Mouse (Mus musculus): Measurements from ENCODE around the gene Ubb.
"Not testable (repeated sequence)": the region's sequence is repeated elsewhere in the genome, so short reads cannot be mapped to it uniquely, and the experiment has no call there.

Ubb gene

GRCm38 (mm10) chr11:62550727-62551225 is at the start of gene Ubb:
Gene Ubb (plus strand): TSS chr11:62551171.
- peak; percentile 100 for DNase-seq (ENCODE audit: low read depth, low spot score)

GRCm38 (mm10) chr11:62507683-62508082 is 43.3 kb upstream of the Ubb start:
- no peak for DNase-seq (ENCODE audit: low read depth, low spot score)

DNA sequence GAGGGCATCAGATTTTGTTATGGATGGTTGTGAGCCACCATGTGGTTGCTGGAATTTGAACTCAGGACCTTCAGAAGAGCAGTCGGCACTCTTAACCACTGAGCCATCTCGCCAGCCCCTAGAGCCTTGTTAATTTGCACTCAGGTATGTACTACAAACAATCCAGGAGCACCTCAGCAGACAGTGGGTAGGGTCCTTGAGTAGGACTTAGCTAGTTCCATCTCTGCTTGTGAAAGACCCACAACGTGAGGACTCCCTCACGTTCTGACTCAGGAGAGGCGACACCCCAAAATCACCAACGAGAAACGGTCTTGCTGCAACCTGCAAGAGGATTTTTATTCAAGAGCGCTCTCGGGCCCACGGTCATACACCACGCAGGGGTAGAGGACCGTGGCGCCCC is 42.6 kb upstream of the Ubb start:
- not testable (repeated sequence) for DNase-seq (ENCODE audit: low read depth, low spot score)

- DNase-seq (ENCODE audit: low read depth, low spot score): not testable (repeated sequence)
Measured at GRCm38 (mm10) chr11:62508816-62509215, 42.2 kb upstream of the Ubb start.

DNA sequence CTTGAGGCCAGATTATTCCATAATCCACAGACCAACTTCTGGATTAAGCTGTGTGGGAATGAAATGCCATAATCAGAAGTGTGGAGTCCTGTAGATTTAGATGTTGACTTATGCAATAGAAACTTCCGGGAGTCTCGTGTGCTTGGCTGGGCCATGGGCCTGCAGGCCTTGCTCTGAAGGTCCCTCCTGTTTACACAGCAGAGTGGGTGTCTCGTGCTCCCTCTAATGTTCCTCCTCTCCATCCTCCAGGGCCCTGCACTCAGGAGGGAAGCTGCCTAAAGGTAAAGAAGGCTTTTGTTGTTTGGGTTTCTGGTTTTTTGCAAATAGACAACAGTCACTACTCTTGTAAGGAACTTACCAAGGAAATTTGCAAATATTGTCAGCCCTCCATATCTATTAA is 41.4 kb upstream of the Ubb start:
- DNase-seq (ENCODE audit: low read depth, low spot score): no peak

GRCm38 (mm10) chr11:62510956-62511355 is 40.0 kb upstream of the Ubb start:
- no peak for DNase-seq (ENCODE audit: low read depth, low spot score)

DNA sequence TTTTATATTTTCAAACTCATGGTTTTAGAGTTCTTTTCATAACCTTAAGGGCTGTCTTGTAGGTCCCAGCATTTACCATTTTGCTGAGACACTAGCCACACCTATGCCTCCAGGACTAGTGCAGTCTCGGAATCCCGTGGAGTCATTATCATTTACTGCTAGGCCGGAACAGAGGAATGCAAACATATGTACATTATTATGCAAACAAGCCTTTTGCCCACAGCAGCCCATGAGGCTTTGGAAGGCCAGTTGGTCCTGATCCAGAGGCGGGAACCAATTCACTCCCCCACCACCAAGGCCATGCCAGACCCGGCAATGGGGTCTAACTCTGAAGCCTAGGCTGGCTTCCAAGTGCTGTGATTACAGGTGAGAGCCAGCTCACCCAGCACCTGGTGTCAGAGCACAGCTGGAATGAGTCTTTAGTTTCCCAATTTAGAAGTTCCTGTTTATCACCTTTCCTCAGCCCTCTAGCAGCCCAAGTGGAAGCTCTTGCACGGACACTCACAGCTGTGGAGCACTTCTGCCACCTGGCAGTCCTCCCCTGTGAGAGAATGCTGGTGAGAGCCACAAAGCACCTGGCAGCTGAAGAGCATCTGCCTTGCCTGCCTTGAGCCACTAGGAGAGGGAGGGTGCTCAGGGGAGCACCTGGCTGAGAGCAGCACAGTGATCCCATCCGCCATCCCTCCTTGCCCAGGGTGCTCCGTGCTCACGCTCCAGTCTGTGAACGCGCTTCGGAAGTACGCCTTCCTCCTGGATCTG is 39.3 kb upstream of the Ubb start:
- no peak for DNase-seq (ENCODE audit: low read depth, low spot score)

- no peak for DNase-seq (ENCODE audit: low read depth, low spot score)
Measured at GRCm38 (mm10) chr11:62512529-62513080, 38.4 kb upstream of the Ubb start.

GRCm38 (mm10) chr11:62513311-62513710 is 37.7 kb upstream of the Ubb start:
- DNase-seq (ENCODE audit: low read depth, low spot score): no peak

DNA sequence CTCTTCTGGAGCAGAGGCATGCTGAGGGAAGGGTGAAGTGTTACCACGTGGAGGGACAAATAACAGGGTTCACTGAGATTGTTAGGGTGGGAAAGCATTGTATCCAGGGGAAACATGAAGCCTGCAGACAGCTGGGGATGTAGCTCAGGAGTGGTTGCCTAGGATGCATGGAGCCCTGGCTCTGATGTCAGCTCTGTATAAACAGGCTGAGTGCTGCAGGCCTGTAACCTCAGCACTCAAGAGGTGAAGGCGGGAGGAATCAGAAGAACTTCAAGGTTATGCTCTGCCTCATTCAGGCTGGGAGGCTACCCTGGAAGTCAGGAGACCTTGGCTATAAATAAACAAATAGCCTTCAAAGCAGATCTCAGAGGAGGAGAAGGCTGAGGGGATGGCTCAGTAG is 32.0 kb upstream of the Ubb start:
- no peak for DNase-seq (ENCODE audit: low read depth, low spot score)

- DNase-seq (ENCODE audit: low read depth, low spot score): no peak
Measured at GRCm38 (mm10) chr11:62522283-62522682, 28.7 kb upstream of the Ubb start.

DNA sequence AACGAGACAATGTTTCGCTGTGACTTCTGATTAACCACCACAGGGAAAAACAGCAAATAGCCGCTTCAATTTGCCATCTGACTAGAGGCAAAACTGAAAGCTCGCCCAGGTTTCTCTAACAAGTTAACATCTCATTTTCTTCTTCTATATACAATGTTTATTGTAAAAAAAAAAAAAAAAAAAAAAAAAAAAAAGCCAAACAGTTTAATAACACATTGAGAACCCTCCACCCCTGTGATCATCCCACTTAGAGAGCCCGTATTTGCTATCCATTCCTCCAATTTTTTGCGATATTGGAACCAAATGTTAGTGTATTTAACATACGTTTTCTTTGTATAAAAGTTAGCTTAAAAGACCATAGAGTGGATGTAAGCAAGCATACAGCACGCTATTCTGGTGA is 13.9 kb upstream of the Ubb start:
- no peak for DNase-seq (ENCODE audit: low read depth, low spot score)

GRCm38 (mm10) chr11:62537590-62537989 is 13.4 kb upstream of the Ubb start:
- no peak for DNase-seq (ENCODE audit: low read depth, low spot score)

DNA sequence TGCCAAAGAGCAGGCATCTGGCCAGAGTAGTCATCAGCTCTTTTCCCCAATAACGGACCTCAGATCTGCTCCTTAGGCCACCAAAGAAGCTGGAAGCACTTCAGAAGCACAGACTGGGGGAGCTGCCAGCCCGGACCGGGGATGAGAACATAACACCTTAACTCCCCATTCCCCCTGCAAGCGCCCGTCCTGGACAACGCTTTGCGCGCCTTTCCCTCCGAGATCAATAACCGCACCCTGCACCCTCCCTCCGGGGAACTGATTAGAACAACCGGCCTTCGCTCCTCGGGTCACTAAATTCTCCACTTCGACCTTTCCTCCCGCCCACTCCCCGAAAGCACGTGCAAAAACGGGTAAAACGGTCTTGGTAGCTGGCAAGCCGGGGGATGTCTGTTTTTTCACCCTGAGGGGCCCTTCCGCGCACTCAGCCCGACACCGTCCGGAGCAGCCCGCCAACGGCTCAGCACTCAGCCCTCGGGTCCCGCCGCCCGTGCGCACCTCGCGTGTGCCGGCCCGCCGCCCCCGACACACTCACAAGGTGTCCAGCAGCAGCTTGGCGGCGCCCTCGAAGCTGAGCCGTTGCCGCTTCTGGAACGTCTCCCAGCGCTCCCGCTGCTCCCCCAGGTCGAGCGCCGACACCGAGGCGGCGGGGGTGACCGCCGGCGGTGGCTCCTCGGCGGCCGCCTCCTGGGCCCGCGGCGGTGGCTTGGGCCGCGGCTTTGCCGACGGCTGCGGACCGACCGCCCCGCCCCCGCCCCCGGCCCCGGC is 12.5 kb upstream of the Ubb start:
- DNase-seq (ENCODE audit: low read depth, low spot score): no peak

GRCm38 (mm10) chr11:62539089-62539890 is 11.7 kb upstream of the Ubb start, which contains the start of gene Cenpv:
Gene Cenpv (minus strand): TSS chr11:62539261.
- no peak for DNase-seq (ENCODE audit: low read depth, low spot score)

DNA sequence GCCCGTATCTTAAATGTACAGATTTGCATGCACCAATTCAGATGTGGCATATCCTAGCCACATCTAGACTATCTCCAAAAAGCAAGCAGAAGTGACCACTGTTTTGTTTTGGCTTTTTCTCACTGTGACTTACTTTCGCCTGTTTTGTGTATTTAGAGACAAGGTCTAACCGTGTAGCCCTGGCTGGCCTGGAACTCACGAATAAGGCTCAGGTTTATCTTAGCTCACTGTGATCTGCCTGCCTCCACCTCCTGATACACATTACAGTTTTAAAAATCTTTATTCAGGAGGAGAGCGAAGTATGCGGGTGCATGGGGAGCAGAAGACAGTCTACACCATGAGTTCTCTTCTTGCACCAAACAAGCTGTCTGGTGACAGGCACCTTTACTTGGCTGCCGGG is 10.8 kb upstream of the Ubb start:
- no peak for DNase-seq (ENCODE audit: low read depth, low spot score)

- no peak for DNase-seq (ENCODE audit: low read depth, low spot score)
Measured at GRCm38 (mm10) chr11:62540969-62541368, 10.0 kb upstream of the Ubb start.

DNA sequence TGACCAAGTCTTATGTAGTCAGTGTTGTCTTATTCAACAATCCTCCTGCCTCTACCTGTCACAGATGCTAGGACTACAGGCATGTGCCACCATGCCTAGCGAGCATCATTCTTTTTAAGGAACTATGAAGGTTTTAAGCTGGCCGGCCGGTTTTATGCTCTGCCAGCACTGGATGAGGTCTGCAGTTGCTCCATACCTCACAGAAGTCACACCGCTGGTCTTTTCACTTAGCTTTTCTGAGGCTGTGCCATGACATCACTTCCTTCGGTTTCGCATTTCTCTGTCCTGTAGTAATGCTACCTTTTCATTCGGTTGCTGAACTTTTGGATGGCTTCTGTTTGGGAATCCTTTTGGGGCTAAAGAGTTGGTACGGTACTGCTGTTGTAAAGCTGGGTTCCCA is 9.4 kb upstream of the Ubb start:
- no peak for DNase-seq (ENCODE audit: low read depth, low spot score)

GRCm38 (mm10) chr11:62543991-62544390 is 7.0 kb upstream of the Ubb start:
- no peak for DNase-seq (ENCODE audit: low read depth, low spot score)

DNA sequence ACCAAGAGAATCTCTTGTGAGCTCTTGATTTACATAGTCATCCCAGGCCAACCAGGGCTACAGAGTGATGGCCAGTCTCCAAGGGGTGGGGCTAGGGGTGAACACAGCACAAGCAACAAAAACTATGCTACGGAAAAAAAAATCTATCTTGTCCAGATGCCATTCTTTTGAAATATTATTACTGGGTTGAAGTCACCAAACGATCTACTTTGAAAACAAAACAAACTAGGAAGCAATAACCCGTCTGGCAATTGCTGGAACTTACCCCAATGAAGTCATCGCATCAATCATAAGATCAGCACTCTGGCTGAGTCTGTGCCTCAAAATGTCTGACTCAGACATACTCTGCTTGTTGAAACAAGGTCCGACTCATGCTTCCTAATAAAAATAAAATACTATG is 1.2 kb upstream of the Ubb start:
- no peak for DNase-seq (ENCODE audit: low read depth, low spot score)

- DNase-seq (ENCODE audit: low read depth, low spot score): no peak
Measured at GRCm38 (mm10) chr11:62550227-62550685, 715 bp upstream of the Ubb start.

Data from forelimb bud, embryonic 11.5 days (tissue).